Comparison of ENCODE assay signal across 12 mouse cellular contexts in the genomic region with DNA sequence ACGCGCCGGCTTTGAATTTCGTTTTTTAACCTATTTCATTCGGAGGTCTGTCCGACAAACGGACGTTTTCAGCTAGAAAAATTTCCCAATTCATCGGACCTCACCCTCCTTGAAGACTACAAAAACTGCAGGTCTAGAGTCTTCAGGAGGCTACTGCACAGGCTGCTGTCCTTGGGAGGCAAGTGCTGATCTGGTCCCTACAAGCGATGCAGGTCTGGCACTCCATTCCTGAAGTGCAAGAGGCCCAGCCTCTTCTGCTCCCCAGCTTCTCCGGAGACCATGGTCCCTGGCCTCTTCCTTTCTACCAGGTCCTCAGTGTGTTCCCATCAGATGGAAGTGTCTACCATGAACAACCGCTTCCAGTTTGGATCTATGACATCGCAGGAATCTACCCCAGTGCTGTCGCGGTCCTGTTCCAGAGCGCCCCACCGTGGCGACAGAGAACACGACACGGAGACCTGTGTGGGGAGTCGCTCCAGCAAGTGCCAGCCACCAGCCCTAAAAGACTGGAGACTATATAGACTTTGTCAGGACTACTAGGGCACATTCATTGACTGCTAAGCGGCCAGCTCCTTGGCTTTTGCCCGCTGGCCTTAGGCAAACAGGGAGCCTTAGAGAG. TPM values are rescaled to one million over a fixed set of nuclear protein-coding genes. Genes with fewer than 3 reads are reported as not detected.
A peak's percentile ranks its signal among the peaks of the same experiment; 100 is the strongest.
DNase-seq lines count a peak whose midpoint lies in the region; ATAC-seq and TF ChIP-seq lines count a peak whose summit lies in the region.
"Not testable (repeated sequence)": the region's sequence is repeated elsewhere in the genome, so short reads cannot be mapped to it uniquely, and the experiment has no call there.
"Had no signal": no experiment of that assay in that cellular context is flagged by ENCODE, and none has a peak within 500 bp of the region (broad histone marks: within the 10 kb centered on the region; RNA-seq: fewer than 3 reads in every experiment).

No protein-coding gene starts in this region.

- H3K27ac ChIP-seq in bone marrow, adult 2 months (ENCODE audit: control insufficient read depth, insufficient read depth, low read depth, low read length, poor library complexity); heart, embryonic 16.5 days (ENCODE audit: low read length); kidney, adult 2 months (ENCODE audit: insufficient read depth, low read depth, low read length): not testable (repeated sequence)

- peak overlapping the region; percentile 21; the same call in 1 of the 2 replicates for H3K4me2 ChIP-seq in heart, embryonic 16.5 days (ENCODE audit: low read depth, low read length)

- intact Hi-C loops in left cerebral cortex, postnatal 4 days (cut with DNase I) = not testable (repeated sequence)

- H3K9ac ChIP-seq in heart, embryonic 16.5 days (ENCODE audit: low read length) = not testable (repeated sequence)

- not testable (repeated sequence) for TF ChIP-seq POLR2A in bone marrow, adult 2 months (IDR thresholded peaks at IDR 0.05; ENCODE audit: borderline replicate concordance, control insufficient read depth, low read depth, low read length); kidney, adult 2 months (IDR thresholded peaks at IDR 0.05; ENCODE audit: low read depth, low read length)

- H3K4me3 ChIP-seq in bone marrow, adult 2 months (replicated peaks; ENCODE audit: control insufficient read depth, low read depth, low read length); heart, embryonic 16.5 days (ENCODE audit: low read length); kidney, adult 2 months (ENCODE audit: insufficient read depth, low read depth, low read length): not testable (repeated sequence)

- not testable (repeated sequence) for H3K4me1 ChIP-seq in bone marrow, adult 2 months (ENCODE audit: control insufficient read depth, insufficient read depth, low read length); heart, embryonic 16.5 days (ENCODE audit: control insufficient read depth, insufficient read depth, low read length); kidney, adult 2 months (ENCODE audit: control insufficient read depth, insufficient read depth, low read length)

- H3K36me3 ChIP-seq in heart, embryonic 16.5 days (ENCODE audit: control insufficient read depth, insufficient read depth); kidney, adult 2 months (ENCODE audit: control insufficient read depth, insufficient read depth, low read length): not testable (repeated sequence)

- ATAC-seq in heart, embryonic 16.5 days (replicated peaks; ENCODE audit: extremely low read depth, insufficient read depth, low FRiP score) = not testable (repeated sequence)

- peak; percentile 70 for DNase-seq in CD4-positive, CD25-positive, alpha-beta regulatory T cell, adult 2 months (ENCODE audit: low read depth, low spot score)
- peak; percentile 40 for DNase-seq in embryo, embryonic 11 days
- DNase-seq in kidney, adult 2 months = peak; percentile 10
- DNase-seq in left cerebral cortex, postnatal 4 days = peak; percentile 55
- DNase-seq in mesoderm, embryonic 11.5 days (ENCODE audit: low read depth, low spot score) = peak; percentile 49
- peak; percentile 4 to 7 for DNase-seq in right cerebral cortex, adult 2 months (ENCODE audit: low spot score in 2 of 2)

- WGBS in bone marrow, adult 2 months = 10% methylated on average over 14 of the region's 23 CpGs
- WGBS in heart, embryonic 16.5 days = 5% methylated on average over 14 of the region's 23 CpGs
- 5% methylated on average over 14 of the region's 23 CpGs for WGBS in kidney, adult 2 months

- TF ChIP-seq CTCF in bone marrow, adult 2 months (IDR thresholded peaks at IDR 0.05; ENCODE audit: control insufficient read depth, insufficient read depth, low read length) = peak; percentile 40; the same call in 1 of the 2 replicates
- TF ChIP-seq CTCF in kidney, adult 2 months (conservative IDR thresholded peaks at IDR 0.05; ENCODE audit: insufficient read depth, insufficient read length, low read depth, low read length) = not testable (repeated sequence)

- H3K27me3 ChIP-seq in heart, embryonic 16.5 days (ENCODE audit: control insufficient read depth, insufficient read depth, low read length); kidney, adult 2 months (replicated peaks; ENCODE audit: control insufficient read depth, insufficient read depth, low read length): not testable (repeated sequence)

- H3K9me3 ChIP-seq in heart, embryonic 16.5 days (replicated peaks; ENCODE audit: control insufficient read depth, low read length) = not testable (repeated sequence)

RNA-seq across cellular contexts. Expression of a gene that starts 2.0 kb away (rescaled TPM):
- not detected in 2 replicates for polyA plus RNA-seq in bone marrow, adult 2 months (2011; ENCODE audit: insufficient read depth, insufficient read length, low replicate concordance, missing spikeins)
- polyA plus RNA-seq in heart, embryonic 16.5 days (2015; fragmentation: Nextera tagmentation; extraction: Ambion mirVana) = not detected in 2 replicates
- not detected in 2 replicates for polyA plus RNA-seq in kidney, adult 2 months (2012; rRNA removed)
- total RNA-seq in left cerebral cortex, postnatal 4 days (2021) = not detected
- total RNA-seq: gastrocnemius, postnatal 4 days; neutrophil, adult 5-6 weeks had no signal
- polyA plus RNA-seq: embryonic facial prominence, embryonic 12.5 days had no signal

RNA-seq across cellular contexts. Expression of a gene that starts 7.8 kb away (rescaled TPM):
- polyA plus RNA-seq in bone marrow, adult 2 months (2011; ENCODE audit: insufficient read depth, insufficient read length, low replicate concordance, missing spikeins) = not detected in 2 replicates
- not detected in 2 replicates for polyA plus RNA-seq in heart, embryonic 16.5 days (2015; fragmentation: Nextera tagmentation; extraction: Ambion mirVana)
- polyA plus RNA-seq in kidney, adult 2 months (2012; rRNA removed) = not detected in 2 replicates
- total RNA-seq in left cerebral cortex, postnatal 4 days (2021) = not detected
- total RNA-seq: gastrocnemius, postnatal 4 days; neutrophil, adult 5-6 weeks had no signal
- polyA plus RNA-seq: C2C12; embryonic facial prominence, embryonic 12.5 days had no signal

RNA-seq across cellular contexts. Expression of a gene that starts 47.1 kb away (rescaled TPM):
- polyA plus RNA-seq in bone marrow, adult 2 months (2011; ENCODE audit: insufficient read depth, insufficient read length, low replicate concordance, missing spikeins) = 12.6 and 13.8 TPM in 2 replicates
- polyA plus RNA-seq in heart, embryonic 16.5 days (2015; fragmentation: Nextera tagmentation; extraction: Ambion mirVana) = 21.2 and 22.8 TPM in 2 replicates
- 4.7 and 5.5 TPM in 2 replicates for polyA plus RNA-seq in kidney, adult 2 months (2012; rRNA removed)
- total RNA-seq in left cerebral cortex, postnatal 4 days (2021) = 10 to 100 TPM; 41.1 to 41.8 TPM

RNA-seq across cellular contexts. Expression of a gene that starts 56.8 kb away (rescaled TPM):
- polyA plus RNA-seq in bone marrow, adult 2 months (2011; ENCODE audit: insufficient read depth, insufficient read length, low replicate concordance, missing spikeins) = not detected in 2 replicates
- not detected in 2 replicates for polyA plus RNA-seq in heart, embryonic 16.5 days (2015; fragmentation: Nextera tagmentation; extraction: Ambion mirVana)
- not detected in 2 replicates for polyA plus RNA-seq in kidney, adult 2 months (2012; rRNA removed)
- not detected for total RNA-seq in left cerebral cortex, postnatal 4 days (2021)
- total RNA-seq: gastrocnemius, postnatal 4 days; neutrophil, adult 5-6 weeks had no signal
- polyA plus RNA-seq: embryonic facial prominence, embryonic 12.5 days had no signal

Comparison
In these comparisons a context has a peak if more than half of its experiments do, and no peak if none do; other contexts are left out.
1. DNase-seq: peak in every context shown above with its lines; median percentile 70 in CD4-positive, CD25-positive, alpha-beta regulatory T cell, adult 2 months; 55 in left cerebral cortex, postnatal 4 days; 49 in mesoderm, embryonic 11.5 days; 40 in embryo, embryonic 11 days; 10 in kidney, adult 2 months; 6 in right cerebral cortex, adult 2 months.